Mouse (Mus musculus) midbrain, embryonic 16.5 days (tissue): Measurements from ENCODE around the gene Chpf2. TPM values are rescaled to one million over a fixed set of nuclear protein-coding genes. Genes with fewer than 3 reads are reported as not detected.
A peak's percentile ranks its signal among the peaks of the same experiment; 100 is the strongest.

ENCODE experiments used
- ATAC-seq: fragments of 200-750 bp; cut with Nextera tagmentation; 2 replicates; pipeline ENCODE4 v1.8.0; 2017; ENCODE audit warnings: moderate TSS enrichment
- H3K27ac ChIP-seq: fragments of 300-500 bp; sonication (generic); 2 replicates; pipeline ENCODE4 v1.5.1; 2014; ENCODE audit warnings: mild to moderate bottlenecking, low read length, mixed read lengths
- H3K27me3 ChIP-seq: fragments of 300-500 bp; sonication (generic); 2 replicates; pipeline ENCODE4 v1.6.1; 2014; ENCODE audit warnings: low read depth, low read length, mixed read lengths; ENCODE audit not compliant: control insufficient read depth, insufficient read depth
- H3K36me3 ChIP-seq: fragments of 300-500 bp; sonication (generic); 2 replicates; pipeline ENCODE4 v1.6.1; 2014; ENCODE audit warnings: mild to moderate bottlenecking, low read length, moderate library complexity, mixed read lengths; ENCODE audit not compliant: control insufficient read depth, insufficient read depth
- H3K4me1 ChIP-seq: fragments of 300-500 bp; sonication (generic); 2 replicates; pipeline ENCODE4 v1.6.1; 2014; ENCODE audit warnings: mild to moderate bottlenecking, low read length, mixed read lengths; ENCODE audit not compliant: control insufficient read depth, insufficient read depth
- H3K4me2 ChIP-seq: fragments of 300-500 bp; sonication (generic); 2 replicates; pipeline ENCODE4 v1.6.1; 2014; ENCODE audit warnings: mild to moderate bottlenecking, low read length, mixed read lengths
- H3K4me3 ChIP-seq: fragments of 300-500 bp; sonication (generic); 2 replicates; pipeline ENCODE4 v1.5.1; 2014; ENCODE audit warnings: low read depth, mild to moderate bottlenecking, low read length, moderate library complexity, mixed read lengths
- H3K9ac ChIP-seq: fragments of 300-500 bp; sonication (generic); 2 replicates; pipeline ENCODE4 v1.6.1; 2014; ENCODE audit warnings: low read depth, low read length, mixed read lengths
- H3K9me3 ChIP-seq: fragments of 300-500 bp; sonication (generic); replicated peaks from 2 replicates; pipeline ENCODE4 v1.6.1; 2014; ENCODE audit warnings: mild to moderate bottlenecking, low read length, mixed read lengths; ENCODE audit not compliant: control insufficient read depth, poor library complexity, severe bottlenecking
- WGBS: fragments of 180-500 bp; shearing (Covaris S2); extraction: QIAGEN DNeasy Blood & Tissue Kit; methylation state at CpG from one replicate; pipeline ENCODE4 v1.1.7; 2014; 5-methylcytosine and 5-hydroxymethylcytosine counted together
- microRNA counts: library from miRNA; unstranded; fragments of <30 nt; microRNA quantifications from one replicate; lab custom pipeline; 2016
- microRNA-seq: library from miRNA; unstranded; fragments of <30 nt; microRNA quantifications from one replicate; pipeline ENCODE4, GENCODE M21; 2017
- polyA plus RNA-seq: library from polyadenylated mRNA; unstranded; fragments of >200 nt; fragmentation: Nextera tagmentation; extraction: Ambion mirVana; gene quantifications from 2 replicates; pipeline ENCODE4 v1.2.1, GENCODE M21; 2015

Chpf2 gene
- polyA plus RNA-seq, 1 experiment from 2014 or later: 23.3 TPM

- Histone ChIP-seq H3K27me3 (no peaks in the 10 kb centered on the region), H3K36me3 (no peaks in the 10 kb centered on the region), H3K27ac (no peak overlapping the region), H3K9me3 (no peaks in the 10 kb centered on the region), H3K4me3 (no peak overlapping the region), H3K4me1 (peaks cover 13% of the 10 kb centered on the region), H3K4me2 (no peak overlapping the region), H3K9ac (no peak overlapping the region)
- ATAC-seq: no peak
- WGBS: 65% methylated on average over 6 of the region's 6 CpGs
These were observed 51.6 kb downstream of the Chpf2 start for GRCm38 (mm10) chr5:24638131-24638530.

DNA sequence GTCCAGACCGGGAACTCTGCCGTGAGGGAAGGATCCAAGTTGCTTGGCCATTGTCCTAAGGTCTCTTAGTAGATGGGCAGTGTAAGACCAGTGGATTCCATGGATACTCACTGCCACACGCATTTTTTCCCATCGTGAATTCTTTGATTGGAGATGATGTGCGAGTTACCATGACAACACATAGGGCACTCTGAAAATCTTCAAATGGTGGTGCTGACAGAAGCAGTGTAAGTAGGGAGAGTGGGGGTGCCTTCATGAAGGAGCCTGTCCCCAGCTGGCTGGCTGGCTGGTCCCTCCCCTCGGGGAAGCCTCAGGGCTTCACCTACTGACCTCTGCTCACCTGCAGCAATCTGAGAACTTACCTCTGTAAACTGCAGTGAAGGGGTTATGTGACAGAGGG lies 52.5 kb downstream of the Chpf2 start:
- Histone ChIP-seq H3K9ac (peak overlapping the region; percentile 18; the same call in 1 of the 2 replicates), H3K4me3 (no peak overlapping the region), H3K36me3 (no peaks in the 10 kb centered on the region), H3K4me2 (no peak overlapping the region), H3K9me3 (no peaks in the 10 kb centered on the region), H3K27ac (peak overlapping the region; percentile 71), H3K4me1 (peaks cover 13% of the 10 kb centered on the region), H3K27me3 (no peaks in the 10 kb centered on the region)
- 53% methylated on average over 6 of the region's 6 CpGs for WGBS
- peak; percentile 71 for ATAC-seq

MicroRNA genes within 50 kb of the gene (microRNA counts, 519-probe panel; counts per million panel counts)
- microRNA mmu-miR-671-3p (lab: Ali Mortazavi, UCI): 1,899 counts per million, percentile 41 among the panel's probes with 10 or more counts
- microRNA mmu-miR-671-5p (lab: Ali Mortazavi, UCI): 386 counts per million, percentile 18 among the panel's probes with 10 or more counts

Small RNA genes within 50 kb of the gene (microRNA-seq; reads per million reads assigned to microRNA genes)
- 426 reads per million, percentile 70 among the genes with 10 or more reads in this experiment for gene Mir671

Other genes starting within 250 kb of the Chpf2 start
- 11.4 and 11.7 TPM in 2 replicates for gene Kcnh2, start 235.1 kb upstream of the Chpf2 start, polyA plus RNA-seq
- gene Nos3, start 221.9 kb upstream of the Chpf2 start, polyA plus RNA-seq: 8.8 and 9.7 TPM in 2 replicates
- 3.8 and 4.4 TPM in 2 replicates for gene Atg9b, start 194.6 kb upstream of the Chpf2 start, polyA plus RNA-seq
- gene Abcb8, start 193.1 kb upstream of the Chpf2 start, polyA plus RNA-seq: 49.2 and 54.9 TPM in 2 replicates
- gene Asic3, start 173.3 kb upstream of the Chpf2 start, polyA plus RNA-seq: 0.24 TPM in 1 of 2 replicates, not detected in the other
- gene Cdk5, start 163.2 kb upstream of the Chpf2 start, polyA plus RNA-seq: 130 and 149 TPM in 2 replicates
- gene Slc4a2, start 162.9 kb upstream of the Chpf2 start, polyA plus RNA-seq: 22.2 and 23.7 TPM in 2 replicates
- 93.0 and 96.2 TPM in 2 replicates for gene Fastk, start 141.5 kb upstream of the Chpf2 start, polyA plus RNA-seq
- gene Tmub1, start 138.9 kb upstream of the Chpf2 start, polyA plus RNA-seq: 60.1 and 63.2 TPM in 2 replicates
- gene Agap3, start 134.6 kb upstream of the Chpf2 start, polyA plus RNA-seq: 55.6 and 56.9 TPM in 2 replicates
- gene Gbx1, start 59.5 kb upstream of the Chpf2 start, polyA plus RNA-seq: 0.20 and 0.21 TPM in 2 replicates
- 0.15 TPM in 1 of 2 replicates, not detected in the other for gene Asb10, start 45.8 kb upstream of the Chpf2 start, polyA plus RNA-seq
- gene 4931409K22Rik, start 29.9 kb upstream of the Chpf2 start, polyA plus RNA-seq: 0.08 TPM in 1 of 2 replicates, not detected in the other
- gene Abcf2, start 9.3 kb upstream of the Chpf2 start, polyA plus RNA-seq: 78.0 and 85.0 TPM in 2 replicates
- gene Smarcd3, start 37.7 kb downstream of the Chpf2 start, polyA plus RNA-seq: 173 and 192 TPM in 2 replicates
- gene Nub1, start 98.8 kb downstream of the Chpf2 start, polyA plus RNA-seq: 48.6 and 49.8 TPM in 2 replicates
- 4.4 and 5.7 TPM in 2 replicates for gene Wdr86, start 144.0 kb downstream of the Chpf2 start, polyA plus RNA-seq
- 1.4 and 2.1 TPM in 2 replicates for gene Crygn, start 171.3 kb downstream of the Chpf2 start, polyA plus RNA-seq